Mouse (Mus musculus) T-cell, adult 2 months (primary cell): ENCODE results near the gene Tyw5.

Source experiments
- DNase-seq: peaks from one replicate; pipeline ENCODE4 v3.0.0; 2022; ENCODE audit warnings: low spot score

Tyw5 gene

DNA sequence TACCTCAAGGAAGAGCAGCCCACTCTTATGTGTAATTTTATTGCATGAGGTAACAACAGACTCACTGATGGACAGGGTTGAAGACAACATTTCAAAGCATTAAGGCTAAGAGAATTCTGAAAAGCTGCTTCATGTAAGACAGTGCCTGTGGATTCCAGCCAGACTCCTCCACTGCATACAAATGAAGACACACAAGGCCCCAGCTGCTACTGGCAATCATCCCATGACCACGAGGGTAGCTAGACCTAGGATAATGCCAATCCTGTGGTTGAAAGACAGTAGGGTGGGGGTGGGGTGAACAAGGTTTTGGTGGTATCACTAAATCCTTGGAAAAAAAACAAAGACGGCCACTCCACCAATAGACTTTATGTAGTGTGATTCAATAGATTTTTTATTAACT is 19.0 kb downstream of the Tyw5 start:
- no peak for DNase-seq

DNA sequence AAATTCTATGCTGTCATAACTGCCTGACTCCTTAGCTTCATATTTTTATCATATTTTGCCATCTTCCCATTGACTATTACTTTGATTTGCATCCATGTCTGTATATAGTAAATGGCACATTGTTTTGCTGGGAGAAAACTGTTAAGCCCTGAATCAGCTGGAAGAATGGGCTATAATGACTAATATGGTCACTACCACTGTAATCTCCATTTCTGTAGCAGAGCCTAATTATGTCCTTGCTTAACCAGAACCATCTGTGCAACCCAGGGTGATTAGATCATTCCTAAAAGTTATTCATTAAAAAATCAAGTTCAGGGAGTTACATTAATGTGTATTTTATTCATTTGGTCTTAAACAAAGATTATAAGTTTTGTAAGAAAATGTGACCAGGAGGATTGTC is 20.4 kb downstream of the Tyw5 start:
- no peak for DNase-seq

DNA sequence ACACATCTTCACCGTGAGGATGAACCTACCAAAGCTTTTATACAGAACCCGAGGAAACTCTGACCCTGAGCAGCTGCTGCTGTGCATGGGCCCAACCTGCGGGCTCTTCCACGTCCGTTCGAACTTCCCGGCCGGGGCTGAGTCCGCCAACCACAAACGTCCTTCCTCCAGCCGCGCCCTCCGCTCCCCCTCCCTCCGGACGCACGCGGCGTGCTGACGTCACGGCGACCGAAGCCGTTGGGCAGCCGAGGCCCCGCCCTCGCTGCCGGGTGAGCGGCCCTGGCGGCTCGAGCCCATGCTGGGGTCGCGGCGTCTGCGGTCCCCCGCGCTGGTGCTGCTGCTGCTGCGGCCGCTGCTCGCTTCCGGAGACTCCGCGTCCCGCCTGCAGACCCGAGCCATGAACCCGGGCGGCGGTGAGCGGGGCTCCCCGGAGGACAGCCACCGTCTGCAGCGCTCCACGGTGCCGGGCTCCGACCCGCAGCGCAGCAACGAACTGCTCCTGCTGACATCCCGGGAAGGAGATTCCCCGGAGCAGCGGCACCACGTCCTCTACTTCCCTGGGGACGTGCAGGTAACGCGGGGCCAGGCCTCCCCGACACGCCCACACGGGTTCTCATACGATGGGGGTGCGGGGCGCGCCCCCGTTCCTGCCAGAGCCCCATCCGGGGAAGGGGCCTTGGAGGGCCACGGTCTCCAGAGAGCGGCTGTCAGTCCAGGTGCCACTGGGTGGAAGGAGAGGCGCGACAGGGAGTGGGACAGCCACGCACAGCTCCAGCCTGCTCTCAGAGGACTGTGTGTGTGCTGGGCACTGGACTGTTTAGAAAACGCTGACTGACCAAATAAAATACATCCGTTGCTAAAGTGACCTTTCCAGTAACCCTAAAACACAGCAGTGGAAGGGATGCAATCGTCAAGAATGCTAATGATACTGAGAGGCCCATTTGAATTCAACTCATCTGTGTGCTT is 29.2 kb downstream of the Tyw5 start, which contains the start of gene 1700066M21Rik:
Gene 1700066M21Rik, plus strand, starts transcription at position 245 of the 966 bp plus-strand sequence.
- DNase-seq, result peak; percentile 77

DNA sequence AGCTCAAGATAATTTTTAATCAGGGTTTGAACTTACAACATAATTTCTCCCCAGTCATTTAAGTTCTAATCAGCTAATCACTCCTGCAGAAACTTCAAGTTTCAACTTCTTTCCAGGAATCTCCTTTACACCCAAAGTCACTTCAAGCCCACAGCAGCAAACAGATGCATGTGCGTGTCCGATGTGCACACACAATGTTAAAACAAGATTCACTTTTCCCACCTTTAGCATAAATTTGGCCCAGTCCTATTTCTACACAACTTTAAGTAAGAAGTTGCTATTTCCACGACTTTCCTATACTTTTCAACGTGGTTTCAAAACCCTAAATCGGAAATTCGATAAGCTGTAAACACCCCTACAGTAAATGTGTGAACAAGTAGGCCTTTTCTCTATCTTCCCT is 30.1 kb downstream of the Tyw5 start:
- no peak for DNase-seq

DNA sequence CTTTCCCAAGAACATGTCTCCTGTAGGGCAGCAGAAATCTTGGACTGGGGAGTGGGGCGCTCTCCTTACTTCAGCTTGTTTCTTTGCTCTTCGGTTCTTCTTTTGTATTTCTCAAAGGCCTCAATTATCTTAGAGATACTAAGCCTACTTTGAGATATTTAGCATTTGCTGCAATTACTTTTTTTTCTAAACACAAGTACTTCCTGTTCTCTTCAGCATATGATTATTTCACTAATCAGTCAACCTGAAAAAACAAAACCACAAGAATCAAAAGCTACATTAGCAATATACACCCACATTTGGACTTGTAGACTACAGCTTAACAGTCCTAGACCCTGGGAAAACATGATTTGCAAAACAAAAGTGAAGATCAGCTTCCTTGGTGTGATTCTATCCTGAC is 31.6 kb downstream of the Tyw5 start:
- no peak for DNase-seq

DNA sequence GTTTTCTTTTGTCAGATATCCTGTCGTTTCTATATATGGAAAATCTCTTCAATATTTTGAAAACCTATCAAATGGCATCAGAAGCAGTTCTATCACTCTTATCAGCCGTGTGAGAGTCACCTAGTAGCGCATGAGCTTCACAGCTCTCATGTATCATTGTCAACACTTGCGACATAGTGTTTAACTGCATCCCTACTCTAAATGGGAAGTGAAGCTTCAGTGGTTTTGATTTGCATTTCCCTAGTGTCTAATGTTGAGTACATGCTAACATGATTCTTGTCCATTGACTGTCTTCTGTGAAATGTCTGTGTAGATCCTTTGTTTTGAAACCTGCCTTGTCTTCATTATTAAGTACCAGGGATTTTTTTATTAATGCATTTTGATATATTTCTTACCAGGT is 36.5 kb downstream of the Tyw5 start:
- no peak for DNase-seq

DNA sequence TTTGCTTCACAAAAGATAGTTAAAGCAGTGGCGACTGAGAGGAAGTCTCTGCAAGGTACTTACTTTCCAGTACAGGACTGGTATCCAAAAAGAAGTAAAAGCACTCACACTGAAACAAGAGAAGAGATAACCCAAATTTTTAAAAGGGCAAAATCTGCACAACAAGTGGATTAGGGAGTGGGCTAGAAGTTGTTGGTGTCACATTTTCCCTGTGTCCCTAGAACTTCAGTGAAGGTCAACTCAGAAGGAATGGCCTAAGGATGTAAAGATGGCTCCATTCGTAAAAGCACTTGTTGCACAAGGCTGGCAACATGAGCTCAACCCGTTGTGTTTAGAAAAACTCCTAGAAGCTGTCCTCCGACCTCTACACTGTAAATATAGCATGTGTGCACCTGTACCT is 37.8 kb downstream of the Tyw5 start:
- no peak for DNase-seq

DNA sequence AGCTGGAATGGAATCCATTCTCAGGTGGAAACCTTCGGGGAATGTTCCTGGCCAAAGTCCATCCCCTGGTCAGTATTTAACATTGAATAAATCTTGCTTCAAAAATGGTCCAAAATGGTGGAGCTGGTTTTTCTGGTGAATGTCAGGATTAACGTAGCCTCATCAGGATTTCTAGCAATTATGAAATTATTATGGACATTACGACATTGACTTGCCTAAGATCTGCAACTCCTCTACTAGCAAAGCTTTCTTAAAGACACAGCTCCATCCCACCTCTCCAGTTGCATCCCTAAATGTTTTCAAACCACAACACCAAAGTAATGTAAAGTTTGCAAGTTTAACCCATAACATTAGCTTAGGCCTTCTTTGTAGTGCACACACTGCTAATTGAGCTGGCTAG is 39.5 kb downstream of the Tyw5 start:
- no peak for DNase-seq

DNA sequence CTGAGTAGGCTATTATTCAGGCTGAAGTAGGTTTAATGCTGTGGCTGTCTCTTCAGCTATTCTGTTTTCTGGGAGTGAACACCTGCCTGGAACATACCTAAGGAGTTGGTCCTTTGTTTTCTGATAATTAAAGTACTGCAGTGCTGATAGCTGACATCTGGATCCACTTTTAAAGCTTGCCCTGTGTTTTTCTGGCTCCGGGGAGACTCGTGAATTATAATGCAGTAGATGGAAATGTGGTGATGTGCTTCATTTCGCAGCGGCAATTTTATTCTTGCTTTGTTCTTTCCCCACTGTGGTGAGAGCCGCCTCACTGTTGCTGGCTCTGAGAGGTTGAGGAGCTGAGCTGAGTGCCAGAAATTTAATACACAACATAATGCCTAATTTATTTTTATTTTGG is 48.4 kb downstream of the Tyw5 start:
- DNase-seq, result no peak

DNA sequence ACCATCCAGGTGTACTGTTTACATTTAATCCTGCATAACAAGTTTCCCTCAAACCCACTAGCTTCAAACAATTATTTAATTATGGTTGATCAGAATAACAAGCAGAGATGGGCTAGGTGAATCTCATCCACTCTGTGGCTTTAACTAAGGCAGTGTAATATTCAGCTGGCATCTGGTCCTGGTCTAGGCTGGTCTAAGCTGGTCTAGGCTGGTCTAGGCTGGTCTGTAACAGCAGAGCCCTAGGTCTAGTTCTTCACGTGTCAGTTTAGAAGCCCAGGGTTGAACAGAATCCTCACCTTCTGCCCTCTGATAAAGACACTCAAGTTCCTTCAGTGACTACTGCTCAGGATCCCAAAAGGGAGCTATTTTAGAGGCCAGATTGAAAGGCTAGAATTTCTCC is 55.0 kb downstream of the Tyw5 start:
- DNase-seq, result no peak

DNA sequence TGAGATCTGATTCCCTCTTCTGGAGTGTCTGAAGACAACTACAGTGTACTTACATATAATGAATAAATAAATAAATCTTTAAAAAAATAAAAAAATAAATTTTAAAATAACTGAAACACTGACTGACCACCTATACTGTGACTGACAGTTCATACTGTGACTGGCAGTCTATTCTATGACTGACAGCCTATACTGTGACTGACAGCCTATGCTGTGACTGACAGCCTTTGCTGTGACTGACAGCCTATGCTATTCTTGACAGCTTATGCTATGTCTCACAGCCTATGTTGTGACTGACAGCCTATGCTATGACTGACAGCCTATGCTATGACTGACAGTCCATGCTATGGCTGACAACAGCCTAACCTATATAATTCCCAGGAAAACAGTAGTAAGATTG is 59.4 kb downstream of the Tyw5 start:
- no peak for DNase-seq

DNA sequence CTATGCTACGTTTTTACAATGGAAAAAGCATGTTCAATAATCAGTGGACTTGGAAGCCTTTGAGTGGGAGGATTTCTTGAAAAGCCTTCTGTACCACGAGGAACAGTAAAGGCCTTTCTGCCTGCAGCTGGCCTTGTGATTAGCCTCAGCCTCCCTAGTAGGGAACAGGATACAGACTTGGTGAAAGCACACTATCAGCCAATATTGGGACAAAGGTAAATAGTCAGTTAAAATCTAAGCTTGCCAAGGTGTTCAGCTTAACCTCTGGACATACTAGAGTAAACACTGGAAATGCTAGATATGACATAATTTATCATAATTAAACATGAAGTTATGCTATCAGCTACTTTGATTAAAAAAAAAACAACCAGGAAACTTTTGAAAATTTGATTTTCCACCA is 65.7 kb downstream of the Tyw5 start:
- DNase-seq, result no peak

DNA sequence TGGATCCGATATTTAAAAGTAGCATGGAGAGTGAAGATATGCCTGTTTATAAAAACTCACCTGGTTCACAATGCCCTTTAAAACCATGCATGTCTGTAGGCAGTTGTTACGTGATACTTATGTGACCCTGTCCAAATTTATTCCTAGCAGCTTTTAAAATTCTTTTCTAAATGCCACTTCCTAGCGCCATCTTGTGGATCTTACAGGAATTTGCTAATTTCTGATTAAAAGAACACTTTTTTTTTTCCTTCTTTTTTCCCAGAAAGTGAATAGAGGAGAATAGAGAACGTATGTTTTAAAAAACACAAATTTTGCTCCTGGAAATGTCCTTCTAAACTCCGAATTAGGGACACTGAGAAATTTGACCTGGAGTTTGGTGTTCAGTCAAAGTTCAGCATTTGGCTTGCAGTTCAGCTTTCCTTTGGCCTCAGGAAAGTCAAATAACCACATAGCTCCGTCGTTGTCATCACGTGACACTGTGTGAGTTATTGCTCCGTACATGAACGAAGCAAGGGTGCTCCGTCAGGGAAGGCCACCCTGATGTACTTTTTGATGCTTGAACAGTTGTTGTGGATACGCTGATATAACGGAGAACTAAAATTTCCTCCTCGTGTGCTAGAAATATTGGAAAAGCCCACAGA is 67.6 kb downstream of the Tyw5 start:
- DNase-seq, result no peak
